In the genomic region with DNA sequence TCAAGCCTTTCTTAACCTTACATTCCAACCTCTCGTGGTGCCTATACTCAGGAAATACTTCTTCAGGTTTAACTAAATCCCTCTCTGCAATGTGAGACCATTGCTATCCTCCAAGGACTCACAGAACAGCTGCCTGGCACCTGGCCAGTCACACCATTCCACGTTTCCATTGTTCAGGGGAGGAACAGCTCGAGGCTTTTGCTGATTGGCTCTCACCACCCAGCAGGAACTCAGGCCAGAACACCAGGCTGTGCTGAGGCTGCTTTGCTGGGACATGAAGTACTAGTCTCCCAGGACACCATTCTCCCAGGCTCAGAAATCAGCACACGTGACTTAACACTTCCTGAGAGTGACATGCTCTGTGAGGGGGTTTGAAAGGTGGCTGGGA, we compare ENCODE assay signal across 9 mouse cellular contexts.
DNase-seq lines count a peak whose midpoint lies in the region; ATAC-seq and TF ChIP-seq lines count a peak whose summit lies in the region.
"Had no signal": no experiment of that assay in that cellular context is flagged by ENCODE, and none has a peak within 500 bp of the region (broad histone marks: within the 10 kb centered on the region; RNA-seq: fewer than 3 reads in every experiment).

No protein-coding gene starts in this region.

- H3K9ac ChIP-seq in midbrain, embryonic 12.5 days (replicated peaks), result no peak overlapping the region
- no peak overlapping the region for H3K9ac ChIP-seq in stomach, postnatal 0 days (ENCODE audit: low read length)

- POLR2A ChIA-PET in Patski (lab: Charles Lee), result no interaction called here

- peak; percentile 6 for DNase-seq in Patski (ENCODE audit: low read depth, low spot score)
- peak; percentile 7 to 11 for DNase-seq in cerebellum, adult 2 months
- peak; percentile 65 for DNase-seq in heart, postnatal 25 days (ENCODE audit: low spot score)
- peak; percentile 41 for DNase-seq in layer of hippocampus, postnatal 10 days (ENCODE audit: low spot score in 2 of 2)
- DNase-seq in stomach, postnatal 0 days (ENCODE audit: low spot score), result peak; percentile 59
- DNase-seq in thymus, postnatal 36 days, result no peak

- CTCF ChIA-PET in Patski (lab: Charles Lee), result interaction anchor here (0.9 to 1.5 kb wide), 3 partner anchors 8 to 23 kb away, joined by 3 to 6 read pairs (median 5); no protein-coding TSS in a partner anchor

- no peak for TF ChIP-seq CTCF in Patski (IDR thresholded peaks at IDR 0.05)
- no peak for TF ChIP-seq CTCF in cerebellum, adult 2 months (IDR thresholded peaks at IDR 0.05; ENCODE audit: borderline replicate concordance, insufficient read depth, low read depth, low read length)
- TF ChIP-seq CTCF in stomach, postnatal 0 days (IDR thresholded peaks at IDR 0.05; ENCODE audit: low read depth), result no peak

- no peak overlapping the region for H3K4me2 ChIP-seq in midbrain, embryonic 12.5 days (replicated peaks)
- H3K4me2 ChIP-seq in stomach, postnatal 0 days (replicated peaks; ENCODE audit: low read depth), result no peak overlapping the region

- no peaks in the 10 kb centered on the region for H3K4me1 ChIP-seq in cerebellum, adult 2 months (ENCODE audit: control insufficient read depth, insufficient read depth, low read length)
- H3K4me1 ChIP-seq in midbrain, embryonic 12.5 days, result peaks cover 10% of the 10 kb centered on the region; the same call in 1 of the 2 replicates
- no peaks in the 10 kb centered on the region for H3K4me1 ChIP-seq in stomach, postnatal 0 days (replicated peaks; ENCODE audit: control insufficient read depth, insufficient read depth)

- intact Hi-C loops in heart, postnatal 25 days (cut with DNase I), result no loop called here

- H3K4me3 ChIP-seq in cerebellum, adult 2 months (replicated peaks; ENCODE audit: insufficient read depth, low read depth, low read length), result no peak overlapping the region
- no peak overlapping the region for H3K4me3 ChIP-seq in midbrain, embryonic 12.5 days
- no peak overlapping the region for H3K4me3 ChIP-seq in stomach, postnatal 0 days (ENCODE audit: low read depth, low read length)

- no peak for ATAC-seq in Patski
- ATAC-seq in frontal cortex, adult (ENCODE audit: low TSS enrichment), result peak; percentile 55; the same call in 1 of the 2 replicates
- 0 out of 2 replicates have a peak, but pooled peaks have one; percentile 65 for ATAC-seq in midbrain, embryonic 12.5 days (ENCODE audit: low FRiP score, low read depth)
- ATAC-seq in stomach, postnatal 0 days (ENCODE audit: low FRiP score, low TSS enrichment), result peak; percentile 78

- H3K36me3 ChIP-seq in midbrain, embryonic 12.5 days, result no peaks in the 10 kb centered on the region
- no peaks in the 10 kb centered on the region for H3K36me3 ChIP-seq in stomach, postnatal 0 days (ENCODE audit: control insufficient read depth, insufficient read depth, low read length)

- WGBS in cerebellum, adult 2 months, result 10% methylated on average over 4 of the region's 4 CpGs
- 22% methylated on average over 4 of the region's 4 CpGs for WGBS in midbrain, embryonic 12.5 days
- 9% methylated on average over 4 of the region's 4 CpGs for WGBS in stomach, postnatal 0 days

- H3K27ac ChIP-seq in cerebellum, adult 2 months (ENCODE audit: insufficient read depth, low read length), result no peak overlapping the region
- 0 out of 2 replicates have a peak overlapping the region, but pooled peaks have one; percentile 0 for H3K27ac ChIP-seq in midbrain, embryonic 12.5 days (replicated peaks)
- no peak overlapping the region for H3K27ac ChIP-seq in stomach, postnatal 0 days (replicated peaks)
- H3K27ac ChIP-seq: macrophage had no signal

- H3K27me3 ChIP-seq in Patski, result no peaks in the 10 kb centered on the region
- no peaks in the 10 kb centered on the region; the same call in 1 of the 2 replicates for H3K27me3 ChIP-seq in cerebellum, adult 2 months (ENCODE audit: control insufficient read depth, insufficient read depth, low read length)
- no peaks in the 10 kb centered on the region for H3K27me3 ChIP-seq in midbrain, embryonic 12.5 days
- no peaks in the 10 kb centered on the region for H3K27me3 ChIP-seq in stomach, postnatal 0 days (ENCODE audit: control insufficient read depth, insufficient read depth, low read length)

- TF ChIP-seq POLR2A in cerebellum, adult 2 months (IDR thresholded peaks at IDR 0.05; ENCODE audit: borderline replicate concordance, insufficient read depth, low read length), result no peak

- H3K9me3 ChIP-seq in midbrain, embryonic 12.5 days, result no peaks in the 10 kb centered on the region
- no peaks in the 10 kb centered on the region for H3K9me3 ChIP-seq in stomach, postnatal 0 days (ENCODE audit: control insufficient read depth, low read length)

- in situ Hi-C loops in Patski (cut with MboI; ENCODE audit: low pct_unique_long_range_greater_than_20kb), result no loop called here

- no peak for TF ChIP-seq EP300 in stomach, postnatal 0 days (optimal IDR thresholded peaks at IDR 0.05)

Comparison
In these comparisons a context has a peak if more than half of its experiments do, and no peak if none do; other contexts are left out.
1. DNase-seq: peak in Patski (single experiment), cerebellum, adult 2 months (2 of 2), heart, postnatal 25 days (single experiment), layer of hippocampus, postnatal 10 days (2 of 2) and stomach, postnatal 0 days (single experiment); none in thymus, postnatal 36 days (0 of 2).